Mouse (Mus musculus): ENCODE data around the gene Gm4131. TPM values are rescaled to one million over a fixed set of nuclear protein-coding genes. Genes with fewer than 3 reads are reported as not detected.

The Gm4131 gene
- total RNA-seq, 2 experiments from 2014 or later = not detected

- no peak for DNase-seq (ENCODE audit: low spot score in 2 of 2)
- intact Hi-C loops (cut with DNase I) = no loop called here
Observed at GRCm38 (mm10) chr14:62438236-62438635, 128.5 kb downstream of the Gm4131 start.

GRCm38 (mm10) chr14:62437806-62438205, 128.9 kb downstream of the Gm4131 start:
- intact Hi-C loops (cut with DNase I) = no loop called here
- no peak for DNase-seq (ENCODE audit: low spot score in 2 of 2)

GRCm38 (mm10) chr14:62425277-62425691, 141.4 kb downstream of the Gm4131 start:
- intact Hi-C loops (cut with DNase I) = no loop called here

GRCm38 (mm10) chr14:62422265-62422664, 144.5 kb downstream of the Gm4131 start:
- intact Hi-C loops (cut with DNase I) = no loop called here
- no peak for DNase-seq (ENCODE audit: low spot score in 2 of 2)

More at GRCm38 (mm10) chr14:62425277-62425691, 141.4 kb downstream of the Gm4131 start:
- no peak for DNase-seq (ENCODE audit: low spot score in 2 of 2)

- intact Hi-C loops (cut with DNase I) = no loop called here
- DNase-seq (ENCODE audit: low spot score in 2 of 2) = peak in 1 of 2 experiments; percentile 67
Observed at GRCm38 (mm10) chr14:62417501-62417900, 149.2 kb downstream of the Gm4131 start.

GRCm38 (mm10) chr14:62416742-62417134, 150.0 kb downstream of the Gm4131 start:
- intact Hi-C loops (cut with DNase I) = no loop called here
- DNase-seq (ENCODE audit: low spot score in 2 of 2) = peak; percentile 11 to 48

- DNase-seq (ENCODE audit: low spot score in 2 of 2) = peak in 1 of 2 experiments; percentile 41
- intact Hi-C loops (cut with DNase I) = no loop called here
Observed at GRCm38 (mm10) chr14:62416007-62416741, 150.5 kb downstream of the Gm4131 start.

Other genes starting within 250 kb of the Gm4131 start
- gene Gucy1b2, start 110.6 kb downstream of the Gm4131 start, total RNA-seq (2021) = under 1 TPM; 0.39 to 0.55 TPM
- gene Fam124a, start 11.2 kb downstream of the Gm4131 start, total RNA-seq (2021) = 10 to 100 TPM; 25.4 TPM
- gene Serpine3, start 96.7 kb upstream of the Gm4131 start, total RNA-seq (2021) = not detected
- gene Ints6, start 194.2 kb upstream of the Gm4131 start, total RNA-seq (2021) = 10 to 100 TPM; 33.4 to 39.3 TPM